ENCODE assay signal across 25 mouse cellular contexts in genomic region chr19:45691001-45691535, GRCm38 (mm10). TPM values are rescaled to one million over a fixed set of nuclear protein-coding genes. Genes with fewer than 3 reads are reported as not detected.
A peak's percentile ranks its signal among the peaks of the same experiment; 100 is the strongest.
DNase-seq lines count a peak whose midpoint lies in the region.
"Had no signal": no experiment of that assay in that cellular context is flagged by ENCODE, and none has a peak within 500 bp of the region (broad histone marks: within the 10 kb centered on the region; RNA-seq: fewer than 3 reads in every experiment).

No protein-coding gene starts in this region.

- peak; percentile 17 for DNase-seq in kidney, postnatal 10 days
- DNase-seq in kidney, postnatal 25 days = no peak
- DNase-seq in MN1 (ENCODE audit: low spot score) (peak; percentile 27), adipocyte (ENCODE audit: low spot score) (peak; percentile 71)
- DNase-seq in limb, embryonic 10.5 days (ENCODE audit: low spot score) = no peak
- no peak for DNase-seq in urinary bladder, postnatal 4 days (ENCODE audit: low spot score in 2 of 2)
- no peak for DNase-seq in frontal cortex, adult 2 months (ENCODE audit: extremely low spot score in 1 of 2, low spot score in 1 of 2)
- DNase-seq: adrenal gland, postnatal 25 days; cerebellum, adult 18-20 months; cerebellum, postnatal 25 days; heart, postnatal 14 days; kidney, adult 18-20 months; right cerebral cortex, postnatal 4 days; thymus, postnatal 14 days had no signal

- H3K4me3 ChIP-seq in limb, embryonic 10.5 days = no peak overlapping the region
- H3K4me3 ChIP-seq: embryonic facial prominence, embryonic 12.5 days; erythroblast, embryonic 14.5 days; forebrain, embryonic 15.5 days; heart, embryonic 12.5 days; hindbrain, embryonic 12.5 days; limb, embryonic 15.5 days; liver, embryonic 15.5 days; midbrain, embryonic 13.5 days had no signal

- 42% methylated on average over 8 of the region's 8 CpGs for WGBS in limb, embryonic 10.5 days

- H3K4me1 ChIP-seq in limb, embryonic 10.5 days = peaks cover 23% of the 10 kb centered on the region
- H3K4me1 ChIP-seq: forebrain, embryonic 15.5 days; liver, embryonic 15.5 days had no signal

- no peaks in the 10 kb centered on the region for H3K9me3 ChIP-seq in limb, embryonic 10.5 days (replicated peaks)
- H3K9me3 ChIP-seq: embryonic facial prominence, embryonic 12.5 days; forebrain, embryonic 15.5 days; hindbrain, embryonic 12.5 days; limb, embryonic 15.5 days; liver, embryonic 15.5 days; midbrain, embryonic 13.5 days had no signal

- peak overlapping the region; percentile 36; the same call in 1 of the 2 replicates for H3K27ac ChIP-seq in limb, embryonic 10.5 days
- H3K27ac ChIP-seq: embryonic facial prominence, embryonic 12.5 days; forebrain, embryonic 15.5 days; hindbrain, embryonic 12.5 days; limb, embryonic 15.5 days; liver, embryonic 15.5 days; macrophage; midbrain, embryonic 13.5 days had no signal

- H3K36me3 ChIP-seq in limb, embryonic 10.5 days = no peaks in the 10 kb centered on the region
- H3K36me3 ChIP-seq: embryonic facial prominence, embryonic 12.5 days; forebrain, embryonic 15.5 days; heart, embryonic 12.5 days; hindbrain, embryonic 12.5 days; limb, embryonic 15.5 days; liver, embryonic 15.5 days; midbrain, embryonic 13.5 days had no signal

- peaks cover 13% of the 10 kb centered on the region; the same call in 1 of the 2 replicates for H3K27me3 ChIP-seq in limb, embryonic 10.5 days (ENCODE audit: low read depth, poor library complexity, severe bottlenecking)
- H3K27me3 ChIP-seq: embryonic facial prominence, embryonic 12.5 days; forebrain, embryonic 15.5 days; heart, embryonic 12.5 days; limb, embryonic 15.5 days had no signal

RNA-seq across cellular contexts. Expression of gene Fbxw4, which starts 31.0 kb away (rescaled TPM):
- polyA plus RNA-seq in limb, embryonic 10.5 days (2016; fragmentation: Nextera tagmentation; extraction: Ambion mirVana) = 3.9 and 5.3 TPM in 2 replicates
- 53.4 and 66.2 TPM in 2 replicates for polyA plus RNA-seq in frontal cortex, adult 2 months (2012; rRNA removed)

RNA-seq across cellular contexts. Expression of gene Fgf8, which starts 51.6 kb away (rescaled TPM):
- polyA plus RNA-seq in limb, embryonic 10.5 days (2016; fragmentation: Nextera tagmentation; extraction: Ambion mirVana) = 78.5 and 105 TPM in 2 replicates
- not detected in 2 replicates for polyA plus RNA-seq in frontal cortex, adult 2 months (2012; rRNA removed)
- polyA plus RNA-seq: activated CD4-positive, CD25-positive, alpha-beta regulatory T cell, adult 4 months; erythroblast, embryonic 14.5 days; heart, embryonic 12.5 days; liver, embryonic 15.5 days; lung, embryonic 16.5 days; macrophage had no signal

RNA-seq across cellular contexts. Expression of gene Npm3, which starts 58.3 kb away (rescaled TPM):
- 13.3 and 14.9 TPM in 2 replicates for polyA plus RNA-seq in limb, embryonic 10.5 days (2016; fragmentation: Nextera tagmentation; extraction: Ambion mirVana)
- 16.3 and 17.5 TPM in 2 replicates for polyA plus RNA-seq in frontal cortex, adult 2 months (2012; rRNA removed)

Comparison
In these comparisons a context has a peak if more than half of its experiments do, and no peak if none do; other contexts are left out.
1. DNase-seq: peak in kidney, postnatal 10 days (single experiment), MN1 (single experiment) and adipocyte (single experiment); none in kidney, postnatal 25 days (0 of 2), limb, embryonic 10.5 days (single experiment), urinary bladder, postnatal 4 days (0 of 2) and frontal cortex, adult 2 months (0 of 2).
2. RNA of gene Fgf8, which starts 51.6 kb away (polyA plus RNA-seq): 78.5 to 105 TPM in limb, embryonic 10.5 days; not detected in frontal cortex, adult 2 months; every median in the first group is over 10 times any median in the second.